Mouse (Mus musculus): ENCODE results near the gene Acad11. TPM values are rescaled to one million over a fixed set of nuclear protein-coding genes. Genes with fewer than 3 reads are reported as not detected.

Acad11 gene
- polyA plus RNA-seq, 1 experiment from 2014 or later: 7.9 TPM

GRCm38 (mm10) chr9:104161117-104161516, 97.9 kb downstream of the Acad11 start:
- no peak overlapping the region for H3K4me3 ChIP-seq (ENCODE audit: low read depth, low read length)
- H3K4me2 ChIP-seq (replicated peaks; ENCODE audit: low read depth, low read length): no peak overlapping the region
- H3K4me1 ChIP-seq (ENCODE audit: control insufficient read depth, insufficient read depth, low read length): no peaks in the 10 kb centered on the region
- H3K27ac ChIP-seq (ENCODE audit: low read length): no peak overlapping the region
- 75% methylated on average over 7 of the region's 7 CpGs for WGBS
- peaks cover 75% of the 10 kb centered on the region for H3K36me3 ChIP-seq (ENCODE audit: control insufficient read depth, insufficient read depth, low read length)
- H3K9me3 ChIP-seq (ENCODE audit: control insufficient read depth, low read depth, low read length): no peaks in the 10 kb centered on the region
- no peaks in the 10 kb centered on the region for H3K27me3 ChIP-seq (ENCODE audit: control insufficient read depth, insufficient read depth, low read length)
- no peak overlapping the region for H3K9ac ChIP-seq (replicated peaks; ENCODE audit: low read depth, low read length)
- no peak for ATAC-seq (ENCODE audit: insufficient number of reproducible peaks, insufficient read depth, low FRiP score, low read depth)

GRCm38 (mm10) chr9:104164194-104164593, 101.0 kb downstream of the Acad11 start:
- Histone ChIP-seq H3K9ac (replicated peaks; ENCODE audit: low read depth, low read length) (no peak overlapping the region), H3K27me3 (ENCODE audit: control insufficient read depth, insufficient read depth, low read length) (no peaks in the 10 kb centered on the region), H3K36me3 (ENCODE audit: control insufficient read depth, insufficient read depth, low read length) (peaks cover 61% of the 10 kb centered on the region), H3K4me2 (replicated peaks; ENCODE audit: low read depth, low read length) (no peak overlapping the region), H3K9me3 (ENCODE audit: control insufficient read depth, low read depth, low read length) (no peaks in the 10 kb centered on the region), H3K4me1 (ENCODE audit: control insufficient read depth, insufficient read depth, low read length) (no peaks in the 10 kb centered on the region), H3K4me3 (ENCODE audit: low read depth, low read length) (no peak overlapping the region), H3K27ac (ENCODE audit: low read length) (no peak overlapping the region)
- 82% methylated on average over 5 of the region's 5 CpGs for WGBS
- no peak for ATAC-seq (ENCODE audit: insufficient number of reproducible peaks, insufficient read depth, low FRiP score, low read depth)

- no peaks in the 10 kb centered on the region for H3K4me1 ChIP-seq (ENCODE audit: control insufficient read depth, insufficient read depth, low read length)
- H3K27me3 ChIP-seq (ENCODE audit: control insufficient read depth, insufficient read depth, low read length): no peaks in the 10 kb centered on the region
- WGBS: 90% methylated on average over 5 of the region's 5 CpGs
- no peaks in the 10 kb centered on the region for H3K9me3 ChIP-seq (ENCODE audit: control insufficient read depth, low read depth, low read length)
- no peak overlapping the region for H3K4me2 ChIP-seq (replicated peaks; ENCODE audit: low read depth, low read length)
- no peak overlapping the region for H3K4me3 ChIP-seq (ENCODE audit: low read depth, low read length)
- peaks cover 57% of the 10 kb centered on the region for H3K36me3 ChIP-seq (ENCODE audit: control insufficient read depth, insufficient read depth, low read length)
- no peak for ATAC-seq (ENCODE audit: insufficient number of reproducible peaks, insufficient read depth, low FRiP score, low read depth)
- H3K9ac ChIP-seq (replicated peaks; ENCODE audit: low read depth, low read length): no peak overlapping the region
- no peak overlapping the region for H3K27ac ChIP-seq (ENCODE audit: low read length)
Observed at GRCm38 (mm10) chr9:104165926-104166325, 102.7 kb downstream of the Acad11 start.

GRCm38 (mm10) chr9:104169986-104170385, 106.8 kb downstream of the Acad11 start:
- no peak overlapping the region for H3K9ac ChIP-seq (replicated peaks; ENCODE audit: low read depth, low read length)
- ATAC-seq (ENCODE audit: insufficient number of reproducible peaks, insufficient read depth, low FRiP score, low read depth): no peak
- no peak overlapping the region for H3K27ac ChIP-seq (ENCODE audit: low read length)
- H3K27me3 ChIP-seq (ENCODE audit: control insufficient read depth, insufficient read depth, low read length): no peaks in the 10 kb centered on the region
- H3K4me1 ChIP-seq (ENCODE audit: control insufficient read depth, insufficient read depth, low read length): no peaks in the 10 kb centered on the region
- H3K36me3 ChIP-seq (ENCODE audit: control insufficient read depth, insufficient read depth, low read length): peaks cover 58% of the 10 kb centered on the region
- H3K4me3 ChIP-seq (ENCODE audit: low read depth, low read length): no peak overlapping the region
- WGBS: 88% methylated on average over 10 of the region's 10 CpGs
- H3K4me2 ChIP-seq (replicated peaks; ENCODE audit: low read depth, low read length): no peak overlapping the region
- no peaks in the 10 kb centered on the region for H3K9me3 ChIP-seq (ENCODE audit: control insufficient read depth, low read depth, low read length)

GRCm38 (mm10) chr9:104171651-104172050, 108.5 kb downstream of the Acad11 start:
- Histone ChIP-seq H3K4me1 (ENCODE audit: control insufficient read depth, insufficient read depth, low read length) (no peaks in the 10 kb centered on the region), H3K36me3 (ENCODE audit: control insufficient read depth, insufficient read depth, low read length) (peaks cover 62% of the 10 kb centered on the region), H3K4me3 (ENCODE audit: low read depth, low read length) (no peak overlapping the region), H3K9ac (replicated peaks; ENCODE audit: low read depth, low read length) (no peak overlapping the region), H3K27ac (ENCODE audit: low read length) (no peak overlapping the region), H3K4me2 (replicated peaks; ENCODE audit: low read depth, low read length) (no peak overlapping the region), H3K27me3 (ENCODE audit: control insufficient read depth, insufficient read depth, low read length) (no peaks in the 10 kb centered on the region), H3K9me3 (ENCODE audit: control insufficient read depth, low read depth, low read length) (no peaks in the 10 kb centered on the region)
- ATAC-seq (ENCODE audit: insufficient number of reproducible peaks, insufficient read depth, low FRiP score, low read depth): no peak
- WGBS: 85% methylated on average over 6 of the region's 6 CpGs

- Histone ChIP-seq H3K4me3 (ENCODE audit: low read depth, low read length) (no peak overlapping the region), H3K27ac (ENCODE audit: low read length) (no peak overlapping the region), H3K36me3 (ENCODE audit: control insufficient read depth, insufficient read depth, low read length) (peaks cover 62% of the 10 kb centered on the region), H3K9ac (replicated peaks; ENCODE audit: low read depth, low read length) (no peak overlapping the region), H3K4me2 (replicated peaks; ENCODE audit: low read depth, low read length) (no peak overlapping the region), H3K27me3 (ENCODE audit: control insufficient read depth, insufficient read depth, low read length) (no peaks in the 10 kb centered on the region), H3K4me1 (ENCODE audit: control insufficient read depth, insufficient read depth, low read length) (no peaks in the 10 kb centered on the region), H3K9me3 (ENCODE audit: control insufficient read depth, low read depth, low read length) (no peaks in the 10 kb centered on the region)
- WGBS: 90% methylated on average over 6 of the region's 6 CpGs
- no peak for ATAC-seq (ENCODE audit: insufficient number of reproducible peaks, insufficient read depth, low FRiP score, low read depth)
Observed at GRCm38 (mm10) chr9:104172342-104172741, 109.2 kb downstream of the Acad11 start.

Other genes with a start within 250 kb of the Acad11 start
- gene Nphp3, start 60.8 kb upstream of the Acad11 start, polyA plus RNA-seq (2014; fragmentation: Nextera tagmentation; extraction: Ambion mirVana): 7.3 and 8.7 TPM in 2 replicates
- gene Gm28305, start 22.7 kb upstream of the Acad11 start, polyA plus RNA-seq (2014; fragmentation: Nextera tagmentation; extraction: Ambion mirVana): not detected in 2 replicates
- gene Uba5, start 243 bp upstream of the Acad11 start, polyA plus RNA-seq (2014; fragmentation: Nextera tagmentation; extraction: Ambion mirVana): 54.0 and 56.9 TPM in 2 replicates
- 1.1 and 1.8 TPM in 2 replicates for gene Ackr4, start 63.6 kb downstream of the Acad11 start, polyA plus RNA-seq (2014; fragmentation: Nextera tagmentation; extraction: Ambion mirVana)
- 26.1 and 37.7 TPM in 2 replicates for gene Dnajc13, start 199.6 kb downstream of the Acad11 start, polyA plus RNA-seq (2014; fragmentation: Nextera tagmentation; extraction: Ambion mirVana)

Data from stomach, embryonic 14.5 days (tissue).